Mouse (Mus musculus) lung, embryonic 14.5 days (tissue): Measurements from ENCODE around the gene Mthfd1l. TPM values are rescaled to one million over a fixed set of nuclear protein-coding genes. Genes with fewer than 3 reads are reported as not detected.
A peak's percentile ranks its signal among the peaks of the same experiment; 100 is the strongest.

Experiments
- ATAC-seq: fragments of 200-750 bp; cut with Nextera tagmentation; 2 replicates; pipeline ENCODE4 v1.8.0; 2017; ENCODE audit warnings: mild to moderate bottlenecking, moderate TSS enrichment, moderate library complexity; ENCODE audit not compliant: insufficient read depth
- DNase-seq: peaks from one replicate; pipeline ENCODE4 v3.0.0-alpha.2; 2015
- H3K27ac ChIP-seq: fragments of 300-500 bp; sonication (generic); 2 replicates; pipeline ENCODE4 v1.5.1; 2014; ENCODE audit warnings: low read depth, mild to moderate bottlenecking, moderate library complexity
- H3K27me3 ChIP-seq: fragments of 300-500 bp; sonication (generic); 2 replicates; pipeline ENCODE4 v1.6.1; 2014; ENCODE audit warnings: low read length, control low read depth; ENCODE audit not compliant: insufficient read depth
- H3K36me3 ChIP-seq: fragments of 300-500 bp; sonication (generic); 2 replicates; pipeline ENCODE4 v1.6.1; 2014; ENCODE audit warnings: control low read depth; ENCODE audit not compliant: insufficient read depth
- H3K4me1 ChIP-seq: fragments of 300-500 bp; sonication (generic); 2 replicates; pipeline ENCODE4 v1.6.1; 2014; ENCODE audit warnings: antibody characterized with exemption, control low read depth; ENCODE audit not compliant: insufficient read depth
- H3K4me2 ChIP-seq: fragments of 300-500 bp; sonication (generic); 2 replicates; pipeline ENCODE4 v1.6.1; 2014; ENCODE audit warnings: mild to moderate bottlenecking
- H3K4me3 ChIP-seq: fragments of 300-500 bp; sonication (generic); 2 replicates; pipeline ENCODE4 v1.5.1; 2014; ENCODE audit warnings: low read depth, low read length
- H3K9ac ChIP-seq: fragments of 300-500 bp; sonication (generic); 2 replicates; pipeline ENCODE4 v1.6.1; 2014
- H3K9me3 ChIP-seq: fragments of 300-500 bp; sonication (generic); 2 replicates; pipeline ENCODE4 v1.6.1; 2016; ENCODE audit warnings: low read depth, low read length, control low read depth
- CTCF ChIP-seq: IDR thresholded peaks from 2 replicates; pipeline ENCODE4 v1.5.1; 2016; ENCODE audit warnings: antibody characterized with exemption, low read depth
- WGBS: fragments of 180-500 bp; shearing (Covaris S2); extraction: QIAGEN DNeasy Blood & Tissue Kit; methylation state at CpG from one replicate; pipeline ENCODE4 v1.1.7; 2014; 5-methylcytosine and 5-hydroxymethylcytosine counted together
- polyA plus RNA-seq: library from polyadenylated mRNA; unstranded; fragments of >200 nt; fragmentation: Nextera tagmentation; extraction: Ambion mirVana; gene quantifications from 2 replicates; pipeline ENCODE4 v1.2.1, GENCODE M21; 2014

Gene Mthfd1l
- polyA plus RNA-seq, 1 experiment from 2014 or later: 21.7 TPM

- Histone ChIP-seq H3K36me3 (0 out of 2 replicates have a peak, but pooled peaks cover 8% of the 10 kb centered on the region), H3K27me3 (no peaks in the 10 kb centered on the region), H3K4me1 (no peaks in the 10 kb centered on the region), H3K27ac (no peak overlapping the region), H3K4me2 (no peak overlapping the region), H3K4me3 (no peak overlapping the region), H3K9ac (no peak overlapping the region), H3K9me3 (no peaks in the 10 kb centered on the region)
- ATAC-seq: no peak
- no peak for DNase-seq
- 92% methylated on average over 3 of the region's 3 CpGs for WGBS
- TF ChIP-seq CTCF: no peak
These were observed 84.5 kb downstream of the Mthfd1l start for GRCm38 (mm10) chr10:4057397-4057796.

GRCm38 (mm10) chr10:4057832-4058231, 84.9 kb downstream of the Mthfd1l start:
- DNase-seq (no peak), ATAC-seq (no peak)
- no peak overlapping the region for H3K27ac ChIP-seq
- no peak for TF ChIP-seq CTCF
- H3K4me1 ChIP-seq: no peaks in the 10 kb centered on the region
- H3K36me3 ChIP-seq: 0 out of 2 replicates have a peak, but pooled peaks cover 4% of the 10 kb centered on the region
- no peak overlapping the region for H3K9ac ChIP-seq
- WGBS: 70% methylated on average over 5 of the region's 5 CpGs
- no peak overlapping the region for H3K4me2 ChIP-seq
- H3K9me3 ChIP-seq: no peaks in the 10 kb centered on the region
- H3K4me3 ChIP-seq: no peak overlapping the region
- no peaks in the 10 kb centered on the region for H3K27me3 ChIP-seq

- WGBS: 73% methylated on average over 11 of the region's 11 CpGs
- H3K9ac ChIP-seq: no peak overlapping the region
- H3K27me3 ChIP-seq: no peaks in the 10 kb centered on the region
- no peak for TF ChIP-seq CTCF
- 0 out of 2 replicates have a peak, but pooled peaks cover 4% of the 10 kb centered on the region for H3K36me3 ChIP-seq
- no peaks in the 10 kb centered on the region for H3K9me3 ChIP-seq
- ATAC-seq: no peak
- peak overlapping the region; percentile 4; the same call in 1 of the 2 replicates for H3K27ac ChIP-seq
- no peak for DNase-seq
- no peak overlapping the region for H3K4me2 ChIP-seq
- no peaks in the 10 kb centered on the region for H3K4me1 ChIP-seq
- no peak overlapping the region for H3K4me3 ChIP-seq
These were observed 88.4 kb downstream of the Mthfd1l start for GRCm38 (mm10) chr10:4061071-4061987.

GRCm38 (mm10) chr10:4063537-4063936, 90.6 kb downstream of the Mthfd1l start:
- 0 out of 2 replicates have a peak, but pooled peaks cover 8% of the 10 kb centered on the region for H3K36me3 ChIP-seq
- no peak for ATAC-seq
- no peak overlapping the region for H3K4me2 ChIP-seq
- H3K4me1 ChIP-seq: no peaks in the 10 kb centered on the region
- H3K4me3 ChIP-seq: no peak overlapping the region
- no peak for TF ChIP-seq CTCF
- 76% methylated on average over 4 of the region's 4 CpGs for WGBS
- no peak overlapping the region for H3K9ac ChIP-seq
- DNase-seq: no peak
- H3K27ac ChIP-seq: no peak overlapping the region
- H3K9me3 ChIP-seq: no peaks in the 10 kb centered on the region
- no peaks in the 10 kb centered on the region for H3K27me3 ChIP-seq

GRCm38 (mm10) chr10:4065295-4066084, 92.6 kb downstream of the Mthfd1l start:
- H3K9me3 ChIP-seq: no peaks in the 10 kb centered on the region
- DNase-seq (peak; percentile 90), ATAC-seq (peak; percentile 81)
- no peak overlapping the region for H3K9ac ChIP-seq
- TF ChIP-seq CTCF: no peak
- H3K4me3 ChIP-seq: no peak overlapping the region
- no peaks in the 10 kb centered on the region for H3K27me3 ChIP-seq
- 45% methylated on average over 15 of the region's 15 CpGs for WGBS
- no peaks in the 10 kb centered on the region; the same call in 1 of the 2 replicates for H3K4me1 ChIP-seq
- H3K36me3 ChIP-seq: 0 out of 2 replicates have a peak, but pooled peaks cover 8% of the 10 kb centered on the region
- H3K4me2 ChIP-seq: no peak overlapping the region
- H3K27ac ChIP-seq: peak overlapping the region; percentile 55

GRCm38 (mm10) chr10:4069258-4069826, 96.4 kb downstream of the Mthfd1l start:
- Histone ChIP-seq H3K9me3 (no peaks in the 10 kb centered on the region), H3K27me3 (no peaks in the 10 kb centered on the region), H3K9ac (no peak overlapping the region), H3K4me1 (no peaks in the 10 kb centered on the region; the same call in 1 of the 2 replicates), H3K27ac (no peak overlapping the region), H3K36me3 (0 out of 2 replicates have a peak, but pooled peaks cover 4% of the 10 kb centered on the region), H3K4me3 (no peak overlapping the region), H3K4me2 (no peak overlapping the region)
- ATAC-seq (peak; percentile 43; the same call in 1 of the 2 replicates), DNase-seq (peak; percentile 61)
- no peak for TF ChIP-seq CTCF
- 61% methylated on average over 7 of the region's 7 CpGs for WGBS
